Mouse (Mus musculus) inflammation-experienced regulatory T-cells, adult 6 months (primary cell): ENCODE data around the gene Sult1d1. TPM values are rescaled to one million over a fixed set of nuclear protein-coding genes. Genes with fewer than 3 reads are reported as not detected.
"Not testable (repeated sequence)": the region's sequence is repeated elsewhere in the genome, so short reads cannot be mapped to it uniquely, and the experiment has no call there.

Experiments
- ATAC-seq: one replicate; pipeline ENCODE4 v1.8.0; 2017
- polyA plus RNA-seq, 3 experiments: library from polyadenylated mRNA; unstranded; fragments of 100-300 nt; shearing (Covaris generic); gene quantifications; one replicate each; pipeline ENCODE4 v1.2.1; 2017

Gene Sult1d1
- polyA plus RNA-seq = under 1 TPM in 1 of 3 experiments, not detected in 2; 0.19 TPM

DNA sequence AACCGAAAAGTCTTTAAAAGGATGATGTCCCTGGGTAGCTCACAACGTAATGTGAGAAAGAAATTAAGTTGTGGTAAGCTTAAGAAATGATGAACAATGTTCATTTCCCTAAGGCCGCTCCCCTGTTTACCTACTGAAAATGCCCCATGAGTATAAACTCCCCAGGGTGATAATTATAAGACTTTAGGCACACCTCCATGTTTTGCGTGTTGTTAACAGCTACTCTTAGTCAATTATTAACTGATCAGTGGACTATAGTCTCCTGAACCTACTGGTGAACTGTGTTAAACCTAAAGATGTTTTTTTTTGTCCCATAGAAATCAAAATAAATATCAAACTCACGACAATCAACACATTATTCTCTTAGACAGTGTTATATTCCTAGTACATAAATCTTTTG, at the start of gene Sult1d1:
Gene Sult1d1, minus strand, starts transcription at position 183 of the 400 bp plus-strand sequence.
- no peak for ATAC-seq

DNA sequence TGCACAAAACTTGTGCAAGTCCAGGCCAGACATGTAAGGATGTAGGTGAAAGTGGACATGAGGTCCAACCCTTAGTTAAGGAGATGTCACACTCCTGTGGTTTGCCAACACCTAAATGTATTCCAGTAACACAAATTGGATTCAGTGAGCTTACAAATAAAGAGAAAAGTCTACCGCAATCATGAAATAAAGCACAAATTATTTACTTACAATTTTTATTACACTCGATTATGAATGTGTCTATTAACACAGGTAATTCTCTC, 46.2 kb upstream of the Sult1d1 start:
- no peak for ATAC-seq

DNA sequence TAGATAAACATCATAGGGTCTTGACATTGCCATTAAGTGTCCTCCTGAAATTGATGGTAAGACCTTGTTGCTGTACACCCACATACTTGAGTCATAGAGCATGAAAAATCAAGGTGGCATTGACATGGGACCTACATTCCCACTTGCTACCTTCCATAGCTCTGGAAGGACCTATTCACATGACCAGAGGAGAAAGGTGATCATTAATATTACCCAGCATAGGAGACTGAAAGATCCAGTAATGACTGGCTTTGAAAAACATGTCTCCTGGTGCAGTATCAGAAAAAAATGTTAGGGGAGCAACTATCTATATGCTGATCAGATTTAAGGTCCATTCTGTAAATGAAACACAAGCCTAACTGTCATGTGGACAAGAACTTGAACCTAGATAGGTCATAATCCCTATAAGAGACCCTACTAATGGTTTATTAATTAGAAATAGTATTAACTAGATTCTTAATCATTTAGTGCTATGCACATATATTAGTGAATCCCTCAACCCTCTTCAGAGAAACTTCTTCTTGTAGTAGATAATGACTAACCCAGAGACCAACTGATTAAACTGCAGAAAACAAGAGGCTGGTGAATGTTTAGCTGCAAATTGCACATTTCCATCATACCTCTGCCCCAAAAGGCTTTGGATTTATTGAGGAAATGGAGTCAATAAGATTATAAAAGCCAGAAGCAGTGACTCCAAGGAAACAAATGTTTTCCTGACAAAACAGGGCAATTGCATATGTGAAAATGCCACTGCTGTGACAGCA, 45.7 kb upstream of the Sult1d1 start:
- no peak for ATAC-seq

DNA sequence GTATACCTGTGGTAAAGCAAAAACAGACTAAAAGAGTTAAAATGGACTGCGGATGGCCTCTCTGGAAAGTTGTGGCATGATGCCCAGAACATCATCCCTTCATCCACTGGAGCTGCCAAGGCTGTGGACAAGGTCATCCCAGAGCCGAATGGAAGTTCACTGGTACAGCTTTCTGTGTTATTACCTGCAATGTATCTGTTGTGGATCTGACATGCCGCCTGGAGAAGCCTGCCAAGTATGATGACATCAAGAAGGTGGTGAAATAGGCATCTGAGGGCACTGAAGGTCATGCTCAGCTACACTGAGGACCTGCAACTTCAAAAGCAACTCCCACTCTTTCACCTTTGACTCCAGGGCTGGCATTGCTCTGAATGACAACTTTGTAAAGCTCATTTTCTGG, 32.2 kb upstream of the Sult1d1 start:
- no peak for ATAC-seq

DNA sequence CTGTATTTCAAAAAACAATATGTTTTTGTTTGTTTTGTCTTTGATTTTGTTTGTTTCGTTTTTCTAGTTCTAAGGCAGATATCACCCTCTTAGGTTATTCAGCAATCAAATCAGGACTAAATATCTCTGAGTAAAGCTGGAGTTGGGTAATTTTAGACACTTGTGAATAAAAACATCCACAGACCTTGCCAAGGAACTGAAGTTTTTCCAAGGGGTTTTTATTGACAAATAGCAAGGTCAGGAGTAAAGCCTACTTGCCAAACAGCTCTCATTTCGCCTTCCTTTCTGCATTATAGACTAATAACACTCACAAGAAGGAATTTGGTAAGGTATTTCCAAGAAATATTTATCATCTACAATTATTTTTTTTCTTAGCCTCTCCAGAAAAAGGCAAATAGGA, 29.1 kb upstream of the Sult1d1 start:
- no peak for ATAC-seq

DNA sequence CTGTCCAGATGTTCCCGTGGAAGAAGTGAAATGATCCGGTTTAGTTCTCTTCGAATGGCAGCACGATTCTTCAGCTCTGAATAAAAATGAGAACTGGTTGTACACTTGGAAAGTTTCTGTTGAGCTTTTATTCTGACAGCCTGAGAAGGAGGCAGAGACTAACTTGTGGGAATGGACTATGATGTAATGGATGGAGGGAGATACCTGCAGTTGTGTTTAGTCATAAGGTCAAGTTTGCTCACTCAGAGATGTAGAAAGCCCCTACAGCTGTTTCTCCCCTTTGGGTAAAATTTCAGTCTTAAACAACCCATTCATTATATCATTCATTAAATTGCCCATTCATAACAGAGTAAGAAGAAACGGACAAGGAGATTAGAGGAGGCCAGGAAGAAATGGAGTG, 22.7 kb upstream of the Sult1d1 start, which contains the start of gene Sult1e1:
Gene Sult1e1, minus strand, starts transcription at position 101 of the 400 bp plus-strand sequence.
- no peak for ATAC-seq

DNA sequence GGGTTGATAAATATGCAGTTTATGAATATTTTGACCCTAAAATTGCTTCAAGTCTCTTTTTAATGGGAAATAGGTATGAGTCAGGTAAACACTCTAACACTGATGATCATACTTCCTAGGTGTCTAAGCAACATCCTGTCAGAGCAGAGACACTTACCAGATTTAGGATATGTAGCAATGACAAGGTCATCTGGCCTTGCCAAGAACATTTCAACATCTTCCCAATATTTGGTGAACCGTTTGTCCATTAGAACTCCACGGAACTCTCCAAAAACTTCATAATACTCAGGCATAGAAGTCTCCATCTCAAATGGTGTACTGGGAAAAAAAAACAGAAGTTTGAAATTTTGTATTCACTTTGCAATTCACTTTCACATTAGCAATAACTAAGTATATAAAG, 21.1 kb upstream of the Sult1d1 start:
- ATAC-seq = no peak

DNA sequence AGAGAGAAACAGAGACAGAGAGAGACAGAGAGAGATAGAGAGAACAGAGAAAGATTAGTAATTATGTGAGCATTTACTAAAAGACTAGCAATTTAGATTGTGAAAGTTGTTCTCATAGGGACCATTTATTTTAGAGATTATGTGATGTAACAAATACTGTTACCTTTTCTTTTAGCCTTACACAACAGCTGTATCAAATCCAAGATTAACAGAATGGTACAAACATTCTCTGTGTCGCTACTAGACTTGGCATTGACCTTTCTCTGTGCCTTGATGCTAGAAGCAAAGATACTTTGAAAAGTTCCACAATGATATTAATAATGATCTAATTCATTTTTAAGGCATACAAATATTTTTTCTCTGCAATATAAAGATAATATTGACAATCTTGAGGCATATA, 11.6 kb upstream of the Sult1d1 start:
- no peak for ATAC-seq

DNA sequence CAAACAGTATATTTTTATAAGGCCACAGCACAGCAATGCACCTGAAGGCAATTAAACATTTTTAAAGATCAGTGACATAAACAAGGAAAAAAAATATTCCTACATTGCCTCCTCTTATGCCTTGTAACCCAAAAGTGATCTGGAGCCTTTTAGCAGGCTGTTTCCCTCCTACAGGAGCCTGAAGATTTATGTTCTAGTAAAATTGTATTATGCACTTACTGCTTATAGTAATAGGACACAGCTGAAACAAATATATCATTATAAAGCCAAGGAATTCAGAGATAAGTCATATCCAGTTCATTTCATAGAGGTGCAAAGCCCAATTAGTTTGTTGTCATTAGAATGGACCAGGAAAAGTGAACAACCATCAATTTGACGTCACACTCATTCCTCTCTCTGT, 5.3 kb upstream of the Sult1d1 start:
- ATAC-seq = no peak

DNA sequence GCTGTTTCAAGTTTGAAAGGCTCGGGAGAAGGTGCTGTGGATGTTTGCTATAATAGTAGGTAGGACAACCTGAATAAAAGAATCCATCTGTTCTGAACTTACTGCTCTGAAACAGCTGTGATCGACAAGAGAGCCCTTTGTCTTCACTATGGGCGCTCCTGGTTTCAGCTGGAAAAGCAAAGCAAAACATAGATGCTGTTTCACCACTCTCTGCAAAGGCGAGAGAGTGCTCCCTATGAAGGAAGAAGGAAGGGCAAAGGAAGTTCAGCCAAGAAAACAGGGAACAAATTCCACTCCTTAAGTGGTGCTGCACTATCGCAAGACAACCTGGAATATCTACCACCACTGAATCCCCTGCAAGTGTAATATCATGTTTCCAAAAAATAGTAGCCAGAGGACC, 4.7 kb upstream of the Sult1d1 start:
- no peak for ATAC-seq

DNA sequence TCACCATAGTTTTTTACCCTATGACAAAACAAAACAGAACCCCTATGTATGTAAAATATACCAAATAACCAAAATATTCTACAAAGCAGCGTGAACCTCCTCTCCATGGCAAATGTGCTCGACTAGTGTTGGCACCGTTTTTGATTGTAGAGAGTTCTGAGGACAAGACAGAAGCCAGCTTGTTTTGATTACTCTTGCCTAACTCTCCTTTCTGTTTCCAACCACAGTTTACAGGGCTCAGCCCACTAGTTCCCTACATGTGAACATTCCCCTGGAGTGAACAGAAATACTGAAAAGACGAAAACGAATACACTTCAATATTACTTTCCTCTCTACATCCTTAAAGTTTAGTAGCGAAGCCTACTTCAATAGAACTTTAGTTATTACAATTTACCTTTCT, 4.0 kb upstream of the Sult1d1 start:
- ATAC-seq = no peak

DNA sequence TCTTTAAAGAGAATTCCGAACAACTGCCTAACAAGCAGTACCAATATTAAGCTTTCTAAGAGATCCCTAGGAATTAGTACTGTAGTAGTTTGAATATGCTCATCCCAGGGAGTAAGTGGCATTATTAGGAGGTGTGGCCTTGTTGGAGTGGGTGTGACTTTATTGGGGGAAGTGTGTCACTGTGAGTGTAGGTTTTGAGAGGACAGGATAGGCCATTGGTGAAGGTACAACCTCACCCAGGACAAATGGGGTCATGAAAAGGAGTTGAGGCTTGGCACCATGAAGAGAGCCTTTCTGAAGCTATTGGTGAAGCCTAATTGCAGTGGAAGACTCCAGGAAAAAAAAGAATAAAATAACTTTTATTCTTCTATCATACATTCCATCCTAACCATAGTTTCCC, 1.5 kb downstream of the Sult1d1 start:
- no peak for ATAC-seq

DNA sequence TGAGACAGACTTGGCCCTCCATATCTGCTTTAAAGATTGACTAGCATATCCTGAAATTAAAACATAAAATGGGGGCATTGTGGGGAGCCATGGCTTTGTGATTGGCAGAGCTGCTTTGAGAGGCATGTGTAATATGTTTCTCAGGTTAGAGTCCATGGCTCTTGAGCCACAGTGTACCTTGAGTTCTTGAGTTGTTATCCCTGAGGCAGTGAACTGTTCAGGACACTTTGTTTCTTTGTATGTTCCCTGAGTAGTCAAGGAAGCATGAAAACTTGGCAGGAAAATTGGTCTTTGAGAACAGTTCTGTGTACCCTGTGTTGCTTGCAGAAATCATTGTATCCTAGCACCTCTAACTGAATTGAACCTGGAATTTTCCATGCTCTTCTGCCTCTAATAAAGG, 5.9 kb downstream of the Sult1d1 start:
- ATAC-seq = no peak

DNA sequence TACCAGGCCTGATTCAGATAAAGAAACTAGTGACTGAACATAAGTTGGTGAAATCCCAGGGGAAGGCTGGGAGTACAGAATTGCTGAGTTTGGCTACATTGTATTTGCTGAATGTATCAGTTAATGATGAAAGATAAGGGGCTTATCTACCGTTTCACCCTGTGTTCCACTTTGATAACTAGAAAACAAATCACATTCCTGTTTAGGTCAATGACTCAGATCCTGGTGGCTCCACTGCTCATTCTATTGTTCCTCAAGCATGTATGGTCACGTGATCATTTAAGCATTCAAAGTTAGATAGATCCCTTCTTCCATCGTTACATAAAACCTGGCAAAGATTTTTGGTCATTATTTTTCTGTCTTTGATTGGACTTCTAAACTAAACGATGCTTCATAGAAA, 6.3 kb downstream of the Sult1d1 start:
- ATAC-seq = no peak

DNA sequence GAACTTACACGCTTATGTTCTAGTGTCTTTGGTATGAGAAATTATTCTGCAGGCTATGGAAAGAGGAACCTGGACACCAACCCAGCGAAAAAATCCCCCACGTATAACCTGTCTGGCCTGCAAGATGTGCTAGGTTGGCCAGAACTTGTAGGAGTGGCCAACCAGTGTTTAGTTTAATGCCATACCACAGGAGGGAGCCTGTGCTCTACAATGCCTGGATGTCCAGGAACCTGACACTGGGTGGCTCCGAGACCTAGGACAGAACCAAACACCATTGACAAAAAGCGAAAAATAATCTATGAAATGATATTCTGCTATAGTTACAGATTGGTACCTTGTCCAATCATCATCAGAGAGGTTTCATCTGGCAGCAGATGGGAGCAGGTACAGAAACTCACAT, 8.7 kb downstream of the Sult1d1 start:
- ATAC-seq = no peak

DNA sequence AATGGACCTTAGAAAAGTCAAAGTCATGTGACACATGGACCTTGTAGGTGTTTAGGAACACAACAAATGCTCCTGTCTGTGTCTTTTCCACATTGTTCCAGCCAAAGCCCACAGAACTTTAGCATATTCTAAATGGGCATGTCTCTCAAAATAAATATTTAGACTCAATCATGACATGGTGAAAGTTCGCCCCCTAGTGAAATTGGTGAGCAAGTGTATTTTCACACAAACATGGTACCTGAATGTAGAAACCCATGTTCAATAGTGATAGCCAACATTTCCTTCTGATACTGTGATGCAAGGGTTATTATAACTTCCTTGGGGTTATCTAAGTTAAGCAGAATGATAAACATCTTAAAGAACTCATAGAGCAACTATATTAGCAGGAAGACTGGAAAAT, 17.9 kb downstream of the Sult1d1 start:
- ATAC-seq = no peak

DNA sequence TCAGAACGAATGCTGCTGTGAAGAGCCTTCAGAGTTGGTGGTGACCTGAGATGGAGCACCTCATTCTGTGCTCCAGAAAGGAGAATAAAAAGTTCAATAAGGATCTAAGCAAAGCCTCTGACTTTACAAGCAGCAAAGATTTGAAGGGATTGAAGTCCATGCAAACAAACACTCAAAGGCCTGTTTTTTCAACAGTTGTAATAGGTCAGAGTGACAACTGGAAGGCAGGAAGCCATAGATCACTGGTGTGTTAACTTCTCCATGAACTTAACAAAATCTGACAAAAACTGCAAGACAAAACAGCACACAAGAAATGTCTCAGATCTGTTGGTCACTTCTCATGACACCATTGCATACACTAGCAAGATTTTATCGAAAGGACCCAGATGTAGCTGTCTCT, 30.7 kb downstream of the Sult1d1 start, which contains the start of gene Sult1b1:
Gene Sult1b1, minus strand, starts transcription at position 85 of the 400 bp plus-strand sequence.
- ATAC-seq = no peak

DNA sequence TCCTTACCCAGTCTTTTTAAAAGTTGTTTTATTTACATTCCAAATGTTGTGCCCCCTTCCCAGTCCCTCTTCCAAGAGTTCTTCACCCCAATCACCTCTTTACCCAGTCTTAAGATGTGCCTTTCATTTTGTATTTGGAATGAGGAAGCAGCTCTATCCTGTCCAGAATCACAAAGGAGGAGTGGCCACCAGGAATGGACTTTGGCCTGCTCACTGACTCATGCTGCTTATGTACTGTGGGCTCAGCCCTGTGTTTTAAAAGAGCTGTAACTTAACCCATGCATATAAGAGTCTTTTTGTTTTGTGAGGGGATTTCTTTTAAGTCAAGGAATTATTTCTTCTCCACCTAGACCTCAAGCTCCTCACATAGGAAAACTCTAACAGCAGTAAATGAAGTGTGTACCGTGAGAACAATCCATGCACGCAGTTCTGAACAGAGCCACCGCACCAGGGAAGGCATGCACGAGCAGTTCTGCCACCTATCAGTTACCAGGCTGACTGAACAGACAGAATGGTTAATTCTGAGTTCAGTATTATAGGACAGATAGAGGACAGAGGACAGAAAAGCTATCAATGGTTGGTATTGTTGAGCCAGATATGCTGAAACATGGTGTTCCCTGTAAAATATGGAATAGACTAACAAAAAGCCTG, 32.7 kb downstream of the Sult1d1 start:
- ATAC-seq = no peak

DNA sequence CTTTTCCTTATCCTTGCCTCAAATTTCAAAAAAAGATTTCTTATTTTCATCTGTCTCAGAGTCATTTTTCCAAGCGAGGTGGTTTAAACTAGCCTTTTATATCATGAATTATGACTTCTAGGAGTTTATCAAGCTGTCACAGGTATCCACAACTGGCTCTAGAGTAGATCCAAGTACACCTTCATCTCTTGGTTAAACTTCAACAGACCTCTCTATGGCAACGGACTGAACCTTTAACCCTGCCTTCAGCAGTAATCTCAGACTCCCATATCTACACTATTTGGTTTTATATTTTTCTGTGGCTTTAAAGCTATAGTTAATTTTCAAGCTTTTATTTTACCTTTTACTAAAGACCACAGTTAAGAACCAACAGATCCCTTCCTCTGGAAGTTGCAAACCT, 36.5 kb downstream of the Sult1d1 start:
- ATAC-seq = no peak

DNA sequence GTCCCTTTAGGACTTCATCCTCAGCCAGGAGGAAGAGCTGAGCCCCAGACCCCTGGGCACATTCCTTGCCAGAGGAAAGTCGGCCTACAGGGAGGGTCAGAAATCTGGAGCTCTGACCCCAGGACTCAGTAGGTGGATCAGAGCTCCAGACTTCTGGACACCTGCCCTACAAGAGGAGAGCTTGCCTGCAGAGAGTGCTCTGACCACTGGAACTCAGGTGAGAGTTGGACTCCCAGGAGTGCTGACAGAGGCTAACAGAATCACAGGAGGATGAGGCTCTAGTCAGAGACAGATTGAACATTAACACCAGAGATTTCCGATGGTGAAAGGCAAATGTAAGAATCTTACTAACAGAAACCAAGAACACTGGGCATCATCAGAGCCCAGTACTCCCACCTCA, 45.3 kb downstream of the Sult1d1 start:
- ATAC-seq = not testable (repeated sequence)

DNA sequence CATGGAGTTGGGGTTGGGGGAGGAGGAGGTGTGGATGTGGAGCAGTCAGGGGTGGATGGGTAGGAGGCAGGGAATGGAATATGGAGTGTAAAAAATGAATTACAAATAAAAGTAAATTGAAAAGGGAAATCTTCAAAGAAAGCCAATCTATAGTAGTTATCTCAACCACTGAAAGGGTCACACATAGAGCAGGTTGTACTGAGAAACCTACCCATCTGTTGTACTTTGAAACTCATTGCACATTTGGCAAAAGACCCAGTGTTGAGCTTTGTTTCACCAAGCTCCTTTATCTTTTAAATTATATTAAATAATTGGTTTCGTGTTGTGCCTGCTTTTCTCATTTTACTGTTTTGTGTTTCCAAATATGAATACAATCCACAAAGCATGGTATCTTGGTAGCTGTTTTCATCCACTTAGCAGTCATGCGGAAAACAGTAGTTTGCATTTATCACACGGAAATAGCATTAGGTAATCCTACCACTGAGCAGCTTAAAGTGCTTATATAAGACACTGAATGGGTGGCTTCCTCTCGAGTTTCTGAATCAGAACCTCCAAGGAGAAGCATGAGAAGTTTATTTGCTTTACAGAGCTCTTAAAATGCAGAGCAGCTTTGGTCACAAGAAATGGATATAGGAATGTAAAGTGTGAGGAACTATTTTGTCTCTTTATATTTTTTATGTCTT, 62.9 kb downstream of the Sult1d1 start:
- no peak for ATAC-seq
